Mouse (Mus musculus) T-helper 17 cell (primary cell): ENCODE measurements around the gene Fbxl18.

ENCODE experiments used
- in situ Hi-C, 2 experiments: fragments of 300-600 bp; cut with MboI, MseI; formaldehyde crosslinking; loops; 1 replicate in 1 of 2; 2 replicates in 1 of 2; pipeline ENCODE4 v1.15.1; 2025; ENCODE audit warnings: high pct_unique_total_duplicates in 2 of 2

The Fbxl18 gene

DNA sequence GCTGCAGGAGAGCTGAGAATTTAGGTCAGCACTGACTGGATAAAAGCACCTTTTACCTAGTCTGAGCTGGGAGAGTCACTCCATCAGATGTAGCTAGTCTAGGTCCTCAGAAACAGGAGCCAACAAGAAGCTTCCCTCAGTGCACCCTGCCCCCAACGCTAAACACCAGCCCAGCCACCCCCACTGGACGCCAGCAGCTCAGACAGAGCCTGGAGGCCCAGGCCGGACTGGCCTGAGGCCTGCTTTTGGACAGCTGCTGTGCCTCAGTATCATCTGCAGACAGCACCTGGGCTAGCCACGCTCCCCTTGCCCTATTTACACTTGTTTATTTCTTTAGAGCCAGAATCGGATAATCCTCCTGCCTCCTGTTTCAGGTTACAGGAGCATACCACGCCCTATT is 58.3 kb downstream of the Fbxl18 start:
- in situ Hi-C loops: loop anchor here in 1 of 2 experiments (10.0 kb wide), 2 partner anchors 342 to 862 kb away; no protein-coding TSS in a partner anchor

DNA sequence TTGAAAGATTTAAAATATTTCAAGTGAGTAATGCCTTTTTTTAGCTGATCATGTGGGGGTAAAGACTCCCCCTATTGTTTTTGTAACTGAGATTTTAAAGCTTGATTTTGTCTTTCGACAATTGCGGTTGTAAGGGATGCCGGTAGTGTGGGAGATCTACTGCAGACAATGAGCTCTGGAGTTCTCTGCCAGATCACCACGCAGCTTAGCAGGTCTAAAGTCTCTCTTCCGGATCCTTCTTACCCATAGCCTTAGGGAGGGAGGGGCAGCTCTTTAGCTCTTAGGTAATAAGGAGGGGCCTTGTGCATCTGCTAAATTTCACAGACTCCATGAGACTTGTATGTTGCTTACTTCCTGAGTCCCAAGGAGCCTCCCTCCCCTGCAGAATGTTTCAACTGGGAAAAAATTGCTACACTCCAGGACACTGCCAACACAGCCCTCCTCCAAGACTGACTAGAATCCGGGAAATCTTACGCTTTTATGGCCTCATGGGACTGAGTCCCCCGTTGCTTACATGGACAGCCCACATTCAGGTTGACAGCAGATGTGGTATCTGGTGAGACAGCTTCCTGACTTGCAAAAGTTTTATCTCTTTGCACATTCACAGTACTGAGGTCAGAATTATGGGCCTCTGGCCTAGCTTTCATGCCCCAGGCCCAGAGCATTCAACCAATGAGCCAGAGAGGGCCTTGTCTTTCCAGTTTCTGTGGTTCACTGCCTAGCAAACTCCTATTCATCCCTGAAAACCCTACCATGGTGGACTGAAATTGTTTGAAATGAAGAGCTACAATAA is 61.4 kb downstream of the Fbxl18 start:
- in situ Hi-C loops: loop anchor here in 1 of 2 experiments (10.0 kb wide), 2 partner anchors 339 to 859 kb away; no protein-coding TSS in a partner anchor

DNA sequence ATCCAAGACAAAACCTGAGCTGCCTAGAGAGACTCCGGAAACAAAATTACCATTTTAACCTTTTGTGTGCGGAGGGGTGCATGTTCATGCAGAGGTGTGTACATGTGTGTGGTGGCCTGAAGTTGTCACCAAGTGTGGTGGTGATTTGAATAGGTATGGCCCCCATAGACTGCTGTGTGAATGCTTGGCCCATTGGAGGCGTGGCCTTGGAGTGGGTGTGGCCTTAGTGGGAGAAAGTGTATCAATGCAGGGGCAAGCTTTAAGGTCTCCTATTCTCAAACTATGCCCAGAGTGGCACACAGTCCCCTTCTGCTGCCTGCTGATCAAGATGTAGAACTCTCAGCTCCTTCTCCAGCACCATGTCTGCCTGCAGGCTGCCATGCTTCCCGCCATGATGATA is 69.1 kb downstream of the Fbxl18 start:
- in situ Hi-C loops: no loop called here

DNA sequence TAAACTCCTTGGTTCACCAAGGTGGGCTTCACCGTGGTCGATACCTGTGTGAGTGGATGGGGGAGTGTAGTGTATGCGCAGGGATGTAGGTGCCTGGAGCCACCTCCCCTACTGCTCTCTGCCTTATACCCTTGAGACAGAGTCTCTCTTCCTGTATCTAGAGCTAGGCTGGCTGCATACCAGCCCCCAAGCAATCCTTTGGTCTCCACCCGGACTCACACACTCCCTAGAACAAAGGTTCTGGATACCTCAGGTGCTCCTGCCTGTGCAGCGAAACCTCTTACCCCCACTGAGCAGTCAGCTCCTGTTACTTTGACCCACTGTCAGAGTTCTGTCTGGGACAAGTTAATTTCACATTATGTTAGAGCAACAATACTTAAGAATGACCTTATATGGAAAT is 69.6 kb downstream of the Fbxl18 start:
- in situ Hi-C loops: no loop called here

GRCm38 (mm10) chr5:142824091-142824490 is 71.1 kb downstream of the Fbxl18 start:
- in situ Hi-C loops: no loop called here

DNA sequence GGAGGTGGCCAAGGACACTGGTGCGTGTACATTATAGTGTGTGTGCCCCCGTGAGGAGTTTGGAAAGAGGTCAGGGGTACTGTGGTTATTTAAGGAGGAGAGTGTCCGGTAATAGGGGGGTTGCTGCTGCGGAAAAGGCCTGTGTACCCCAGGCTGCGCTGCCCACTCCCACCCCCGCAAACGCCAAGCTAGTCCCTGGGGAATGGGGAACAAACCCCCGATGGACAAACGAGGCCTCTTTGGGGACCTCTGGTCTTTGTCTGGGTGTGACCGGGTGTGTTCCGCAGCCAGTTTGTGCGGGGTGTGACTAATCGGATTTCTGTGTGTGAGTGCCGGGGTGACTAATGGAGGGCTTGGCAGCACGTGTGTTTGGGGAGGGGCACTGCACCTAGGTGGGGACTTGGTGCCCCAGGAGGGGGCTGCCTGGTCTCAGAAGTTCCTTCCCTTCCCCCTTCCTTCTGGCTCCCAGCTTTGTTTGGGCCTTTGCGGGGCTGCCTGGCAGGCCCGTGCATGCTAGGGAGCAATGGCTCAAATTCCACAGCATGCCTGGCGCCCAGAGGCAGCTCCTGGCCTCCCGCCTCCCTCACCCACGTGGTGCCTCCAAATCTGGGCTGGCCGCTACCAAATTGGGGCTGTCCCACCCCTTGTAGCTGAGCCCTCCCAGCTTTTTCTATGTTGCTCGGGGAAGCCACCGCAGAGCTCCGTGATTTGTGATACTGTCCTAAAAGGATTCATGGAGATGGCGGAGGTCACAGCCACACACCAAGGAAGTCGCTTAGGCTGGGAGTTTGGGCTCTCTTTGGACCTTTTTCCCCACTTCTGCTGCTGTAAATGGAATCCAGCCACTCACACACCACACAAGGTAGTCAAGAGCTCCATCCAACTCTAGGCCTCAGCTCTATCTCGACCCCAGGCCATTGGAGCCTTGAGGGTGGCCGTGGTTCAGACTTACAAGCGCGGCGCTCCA is 71.8 kb downstream of the Fbxl18 start:
- in situ Hi-C loops: no loop called here

DNA sequence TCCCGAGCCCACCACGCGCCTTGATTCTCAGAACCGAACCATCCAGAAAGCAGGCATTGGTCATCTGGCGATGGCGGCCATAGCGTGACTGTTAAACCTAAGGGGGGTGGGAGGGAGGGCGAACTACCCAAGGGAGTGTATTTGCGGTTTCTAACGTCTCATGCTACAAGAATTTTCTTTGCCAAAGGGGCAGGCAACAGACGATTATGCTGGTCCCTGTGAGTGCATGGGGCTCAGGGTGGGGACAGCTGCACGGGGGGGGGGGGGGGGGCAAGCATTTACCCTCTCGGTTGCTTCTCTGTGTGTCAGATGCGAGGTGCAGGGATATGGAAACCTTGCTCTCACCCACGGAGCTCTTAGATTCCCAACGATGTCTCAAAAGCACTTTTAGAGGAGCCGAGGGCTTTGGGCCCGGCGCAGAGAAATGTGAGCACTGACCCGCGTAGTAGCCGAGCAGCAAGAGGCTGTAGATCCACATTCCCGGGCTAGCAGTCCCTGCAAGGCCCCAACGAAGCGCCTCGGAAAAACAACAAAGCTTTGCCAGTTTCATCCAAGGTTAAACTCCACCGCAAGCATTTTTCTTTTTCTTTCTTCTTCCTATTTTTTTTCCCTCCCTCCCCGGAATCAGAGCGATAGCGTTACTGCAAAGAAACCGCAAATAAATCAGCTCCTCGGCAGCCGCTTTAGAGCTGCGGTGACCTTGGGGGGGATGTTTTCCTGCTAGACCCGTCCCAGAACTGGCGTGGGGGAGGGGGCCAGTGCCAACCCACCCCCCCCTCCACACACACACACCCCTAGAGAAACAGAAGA is 72.7 kb downstream of the Fbxl18 start:
- in situ Hi-C loops: no loop called here

DNA sequence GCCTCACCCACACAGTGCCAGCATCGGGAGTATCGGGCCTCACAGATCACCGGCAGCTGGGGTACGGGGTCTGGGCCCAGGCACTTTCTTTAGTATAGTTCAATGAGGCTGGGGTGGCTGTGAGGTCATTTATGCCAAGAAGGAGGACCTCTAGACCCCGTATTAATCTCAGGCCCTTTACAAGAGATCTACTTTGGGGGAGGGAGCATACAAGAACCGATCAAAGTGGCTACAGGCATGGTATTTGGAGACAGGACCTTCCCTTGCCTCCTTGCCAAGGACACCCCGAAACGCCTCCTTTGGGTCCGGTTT is 73.3 kb downstream of the Fbxl18 start:
- in situ Hi-C loops: no loop called here

- in situ Hi-C loops: no loop called here
Measured at GRCm38 (mm10) chr5:142821266-142821973, 73.8 kb downstream of the Fbxl18 start.

DNA sequence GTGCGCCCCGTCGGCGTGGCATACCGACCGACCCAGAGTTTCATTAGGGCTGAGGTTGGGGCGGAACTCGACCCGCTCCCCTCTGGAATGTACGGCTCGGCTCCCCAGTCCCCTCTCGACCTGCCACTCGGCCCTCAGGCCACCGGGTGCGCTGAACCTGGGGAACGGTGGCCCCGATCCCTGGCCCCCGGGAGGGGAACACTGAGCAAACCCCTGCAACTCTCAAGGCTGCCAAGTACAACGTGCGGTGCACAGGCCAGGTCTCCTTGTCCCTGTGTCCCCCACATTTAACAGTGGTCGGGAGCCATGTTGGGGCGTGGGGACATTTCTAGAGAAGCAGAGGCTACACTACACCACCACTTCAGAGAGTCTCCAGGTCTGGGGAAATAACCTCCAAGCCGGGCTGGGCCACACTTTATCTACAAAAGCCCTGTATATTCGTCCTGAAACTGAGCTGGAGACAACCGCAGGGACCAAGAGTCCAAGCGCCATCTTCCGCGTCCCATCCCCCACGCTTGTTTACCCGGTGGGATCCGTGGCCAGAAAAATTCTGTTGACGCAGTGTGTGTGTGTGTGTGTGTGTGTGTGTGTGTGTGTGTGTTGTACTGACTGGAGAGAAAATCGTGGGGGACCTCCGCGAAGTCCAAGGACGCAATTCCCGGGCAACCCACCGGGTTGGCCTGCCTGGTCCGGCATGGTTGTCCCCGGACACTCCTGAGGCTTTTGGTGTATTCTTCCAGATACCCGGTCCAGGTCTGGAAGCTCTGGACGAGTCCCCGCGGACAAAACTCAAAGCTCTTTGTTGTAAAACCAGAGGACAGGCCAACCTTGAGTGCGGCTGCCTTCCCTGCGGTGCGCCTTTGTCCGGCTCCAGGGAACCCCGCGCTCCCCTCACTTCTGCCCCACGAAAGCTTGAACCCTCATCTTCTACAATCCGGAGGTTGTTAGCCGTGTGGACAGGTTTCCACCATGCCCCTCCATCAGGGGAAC is 74.7 kb downstream of the Fbxl18 start:
- in situ Hi-C loops: no loop called here

- in situ Hi-C loops: no loop called here
Measured at GRCm38 (mm10) chr5:142819385-142820275, 75.6 kb downstream of the Fbxl18 start.

GRCm38 (mm10) chr5:142818435-142819360 is 76.5 kb downstream of the Fbxl18 start:
- in situ Hi-C loops: no loop called here

- in situ Hi-C loops: no loop called here
Measured at GRCm38 (mm10) chr5:142817524-142818434, 77.4 kb downstream of the Fbxl18 start, which contains the start of gene Tnrc18. Gene Tnrc18, minus strand, starts transcription at chr5:142817662.
